Mouse (Mus musculus) midbrain, embryonic 10.5 days (tissue): ENCODE data around the gene Aip. TPM values are rescaled to one million over a fixed set of nuclear protein-coding genes. Genes with fewer than 3 reads are reported as not detected.
A peak's percentile ranks its signal among the peaks of the same experiment; 100 is the strongest.

ENCODE experiments used
- DNase-seq: peaks from one replicate; pipeline ENCODE4 v3.0.0-alpha.2; 2017; ENCODE audit warnings: low spot score
- H3K27ac ChIP-seq: fragments of 300-500 bp; sonication (generic); replicated peaks from 2 replicates; pipeline ENCODE4 v1.5.1; 2016; ENCODE audit warnings: mild to moderate bottlenecking
- H3K27me3 ChIP-seq: fragments of 300-500 bp; sonication (generic); 2 replicates; pipeline ENCODE4 v1.6.1; 2016; ENCODE audit warnings: low read depth, mild to moderate bottlenecking; ENCODE audit not compliant: poor library complexity, severe bottlenecking
- H3K36me3 ChIP-seq: fragments of 300-500 bp; sonication (generic); 2 replicates; pipeline ENCODE4 v1.6.1; 2016; ENCODE audit warnings: mild to moderate bottlenecking, moderate library complexity
- H3K4me1 ChIP-seq: fragments of 300-500 bp; sonication (generic); 2 replicates; pipeline ENCODE4 v1.6.1; 2016
- H3K4me3 ChIP-seq: fragments of 300-500 bp; sonication (generic); 2 replicates; pipeline ENCODE4 v1.5.1; 2016; ENCODE audit warnings: mild to moderate bottlenecking, moderate library complexity
- H3K9me3 ChIP-seq: fragments of 300-500 bp; sonication (generic); replicated peaks from 2 replicates; pipeline ENCODE4 v1.6.1; 2016; ENCODE audit warnings: mild to moderate bottlenecking
- WGBS: fragments of 180-500 bp; shearing (Covaris S2); methylation state at CpG from one replicate; pipeline ENCODE4 v1.1.7; 2016; 5-methylcytosine and 5-hydroxymethylcytosine counted together
- polyA plus RNA-seq: library from polyadenylated mRNA; unstranded; fragments of >200 nt; fragmentation: Nextera tagmentation; extraction: Ambion mirVana; gene quantifications from 2 replicates; pipeline ENCODE4 v1.2.1, GENCODE M21; 2016

The Aip gene
- polyA plus RNA-seq, 1 experiment from 2014 or later, result 60.6 TPM

- WGBS, result 92% methylated on average over 13 of the region's 13 CpGs
- H3K4me3 ChIP-seq, result peak overlapping the region; percentile 70; the same call in 1 of the 2 replicates
Observed at GRCm38 (mm10) chr19:4098426-4098825, 27.2 kb downstream of the Aip start.

GRCm38 (mm10) chr19:4097441-4097825, 28.2 kb downstream of the Aip start:
- Histone ChIP-seq H3K4me1 (peaks cover 60% of the 10 kb centered on the region), H3K27me3 (peaks cover 35% of the 10 kb centered on the region), H3K9me3 (no peaks in the 10 kb centered on the region; the same call in 1 of the 2 replicates), H3K27ac (peak overlapping the region; percentile 93), H3K36me3 (no peaks in the 10 kb centered on the region), H3K4me3 (peak overlapping the region; percentile 70)
- DNase-seq, result no peak
- 2% methylated on average over 21 of the region's 21 CpGs for WGBS

More at GRCm38 (mm10) chr19:4098426-4098825, 27.2 kb downstream of the Aip start:
- H3K36me3 ChIP-seq, result peaks cover 5% of the 10 kb centered on the region; the same call in 1 of the 2 replicates
- no peak overlapping the region for H3K27ac ChIP-seq
- H3K4me1 ChIP-seq, result peaks cover 60% of the 10 kb centered on the region
- no peaks in the 10 kb centered on the region; the same call in 1 of the 2 replicates for H3K9me3 ChIP-seq
- DNase-seq, result no peak
- peaks cover 45% of the 10 kb centered on the region for H3K27me3 ChIP-seq

- DNase-seq, result peak; percentile 99
- WGBS, result under 1% methylated on average over 65 of the region's 65 CpGs
- peaks cover 58% of the 10 kb centered on the region for H3K4me1 ChIP-seq
Observed at GRCm38 (mm10) chr19:4096642-4097440, 28.8 kb downstream of the Aip start, which contains the start of gene Cdk2ap2. Gene Cdk2ap2, plus strand, starts transcription at chr19:4097182.

GRCm38 (mm10) chr19:4095802-4096201, 29.9 kb downstream of the Aip start:
- peak overlapping the region; percentile 70 for H3K4me3 ChIP-seq
- no peak for DNase-seq
- no peak overlapping the region for H3K27ac ChIP-seq
- H3K4me1 ChIP-seq, result peaks cover 48% of the 10 kb centered on the region
- no peaks in the 10 kb centered on the region; the same call in 1 of the 2 replicates for H3K9me3 ChIP-seq
- 71% methylated on average over 3 of the region's 3 CpGs for WGBS
- no peaks in the 10 kb centered on the region for H3K36me3 ChIP-seq
- peaks cover 18% of the 10 kb centered on the region for H3K27me3 ChIP-seq

More at GRCm38 (mm10) chr19:4096642-4097440, 28.8 kb downstream of the Aip start, which contains the start of gene Cdk2ap2:
- H3K27me3 ChIP-seq, result peaks cover 29% of the 10 kb centered on the region
- H3K9me3 ChIP-seq, result no peaks in the 10 kb centered on the region; the same call in 1 of the 2 replicates
- H3K27ac ChIP-seq, result peak within 1 kb of the TSS; percentile 93
- no peaks in the 10 kb centered on the region for H3K36me3 ChIP-seq
- peak within 1 kb of the TSS; percentile 70 for H3K4me3 ChIP-seq

GRCm38 (mm10) chr19:4094774-4095303, 30.8 kb downstream of the Aip start:
- Histone ChIP-seq H3K27me3 (peaks cover 9% of the 10 kb centered on the region), H3K9me3 (no peaks in the 10 kb centered on the region), H3K27ac (no peak overlapping the region), H3K4me3 (no peak overlapping the region), H3K36me3 (no peaks in the 10 kb centered on the region), H3K4me1 (peaks cover 38% of the 10 kb centered on the region)
- WGBS, result 78% methylated on average over 5 of the region's 5 CpGs
- no peak for DNase-seq

GRCm38 (mm10) chr19:4094348-4094747, 31.3 kb downstream of the Aip start:
- H3K27ac ChIP-seq, result no peak overlapping the region
- no peak overlapping the region for H3K4me3 ChIP-seq
- no peaks in the 10 kb centered on the region for H3K36me3 ChIP-seq
- H3K9me3 ChIP-seq, result no peaks in the 10 kb centered on the region
- peaks cover 4% of the 10 kb centered on the region for H3K27me3 ChIP-seq
- no peak for DNase-seq
- WGBS, result 83% methylated on average over 3 of the region's 3 CpGs
- H3K4me1 ChIP-seq, result peaks cover 33% of the 10 kb centered on the region

GRCm38 (mm10) chr19:4093772-4094171, 31.9 kb downstream of the Aip start:
- no peaks in the 10 kb centered on the region for H3K27me3 ChIP-seq
- H3K27ac ChIP-seq, result no peak overlapping the region
- DNase-seq, result no peak
- H3K4me1 ChIP-seq, result peaks cover 27% of the 10 kb centered on the region
- 80% methylated on average over 7 of the region's 7 CpGs for WGBS
- no peaks in the 10 kb centered on the region for H3K36me3 ChIP-seq
- no peaks in the 10 kb centered on the region for H3K9me3 ChIP-seq
- H3K4me3 ChIP-seq, result no peak overlapping the region

- DNase-seq, result no peak
- Histone ChIP-seq H3K4me3 (no peak overlapping the region), H3K36me3 (no peaks in the 10 kb centered on the region), H3K27me3 (no peaks in the 10 kb centered on the region), H3K27ac (no peak overlapping the region), H3K9me3 (no peaks in the 10 kb centered on the region), H3K4me1 (peaks cover 17% of the 10 kb centered on the region)
- 94% methylated on average over 3 of the region's 3 CpGs for WGBS
Observed at GRCm38 (mm10) chr19:4092750-4093149, 32.9 kb downstream of the Aip start.

GRCm38 (mm10) chr19:4091383-4091782, 34.3 kb downstream of the Aip start:
- H3K4me1 ChIP-seq, result peaks cover 6% of the 10 kb centered on the region
- H3K36me3 ChIP-seq, result no peaks in the 10 kb centered on the region
- H3K27me3 ChIP-seq, result no peaks in the 10 kb centered on the region
- no peak for DNase-seq
- WGBS, result 69% methylated on average over 2 of the region's 2 CpGs
- no peak overlapping the region for H3K4me3 ChIP-seq
- H3K27ac ChIP-seq, result no peak overlapping the region
- H3K9me3 ChIP-seq, result no peaks in the 10 kb centered on the region

GRCm38 (mm10) chr19:4090446-4090845, 35.2 kb downstream of the Aip start:
- no peaks in the 10 kb centered on the region for H3K4me1 ChIP-seq
- no peaks in the 10 kb centered on the region for H3K36me3 ChIP-seq
- no peaks in the 10 kb centered on the region for H3K27me3 ChIP-seq
- no peaks in the 10 kb centered on the region for H3K9me3 ChIP-seq
- no peak overlapping the region for H3K27ac ChIP-seq
- DNase-seq, result no peak
- no peak overlapping the region for H3K4me3 ChIP-seq
- 87% methylated on average over 3 of the region's 3 CpGs for WGBS

GRCm38 (mm10) chr19:4089128-4089527, 36.5 kb downstream of the Aip start:
- no peak overlapping the region for H3K4me3 ChIP-seq
- WGBS, result 73% methylated on average over 6 of the region's 6 CpGs
- H3K27me3 ChIP-seq, result no peaks in the 10 kb centered on the region
- H3K36me3 ChIP-seq, result no peaks in the 10 kb centered on the region
- DNase-seq, result no peak
- no peaks in the 10 kb centered on the region; the same call in 1 of the 2 replicates for H3K4me1 ChIP-seq
- H3K9me3 ChIP-seq, result no peaks in the 10 kb centered on the region
- H3K27ac ChIP-seq, result no peak overlapping the region

GRCm38 (mm10) chr19:4088146-4088545, 37.5 kb downstream of the Aip start:
- no peak for DNase-seq
- no peak overlapping the region for H3K27ac ChIP-seq
- WGBS, result 53% methylated on average over 5 of the region's 5 CpGs
- no peaks in the 10 kb centered on the region for H3K36me3 ChIP-seq
- peaks cover 9% of the 10 kb centered on the region; the same call in 1 of the 2 replicates for H3K4me1 ChIP-seq
- peaks cover 5% of the 10 kb centered on the region; the same call in 1 of the 2 replicates for H3K27me3 ChIP-seq
- H3K4me3 ChIP-seq, result no peak overlapping the region
- no peaks in the 10 kb centered on the region for H3K9me3 ChIP-seq

GRCm38 (mm10) chr19:4087090-4087489, 38.6 kb downstream of the Aip start:
- WGBS, result 91% methylated on average over 5 of the region's 5 CpGs
- no peak for DNase-seq
- no peak overlapping the region for H3K27ac ChIP-seq
- H3K27me3 ChIP-seq, result peaks cover 7% of the 10 kb centered on the region; the same call in 1 of the 2 replicates
- no peaks in the 10 kb centered on the region for H3K9me3 ChIP-seq
- no peak overlapping the region for H3K4me3 ChIP-seq
- H3K36me3 ChIP-seq, result no peaks in the 10 kb centered on the region
- peaks cover 9% of the 10 kb centered on the region; the same call in 1 of the 2 replicates for H3K4me1 ChIP-seq
